Mouse (Mus musculus) limb, embryonic 10.5 days (tissue): ENCODE results near the gene Cxadr. TPM values are rescaled to one million over a fixed set of nuclear protein-coding genes. Genes with fewer than 3 reads are reported as not detected.

ENCODE experiments used
- DNase-seq: peaks from one replicate; pipeline ENCODE4 v3.0.0-alpha.2; 2017; ENCODE audit warnings: low spot score
- H3K27ac ChIP-seq: fragments of 300-500 bp; sonication (generic); 2 replicates; pipeline ENCODE4 v1.5.1; 2016; ENCODE audit warnings: mild to moderate bottlenecking
- H3K27me3 ChIP-seq: fragments of 300-500 bp; sonication (generic); 2 replicates; pipeline ENCODE4 v1.6.1; 2016; ENCODE audit warnings: low read depth, mild to moderate bottlenecking; ENCODE audit not compliant: poor library complexity, severe bottlenecking
- H3K36me3 ChIP-seq: fragments of 300-500 bp; sonication (generic); 2 replicates; pipeline ENCODE4 v1.6.1; 2016; ENCODE audit warnings: mild to moderate bottlenecking, moderate library complexity
- H3K4me1 ChIP-seq: fragments of 300-500 bp; sonication (generic); 2 replicates; pipeline ENCODE4 v1.6.1; 2016
- H3K4me3 ChIP-seq: fragments of 300-500 bp; sonication (generic); 2 replicates; pipeline ENCODE4 v1.5.1; 2016; ENCODE audit warnings: mild to moderate bottlenecking, moderate library complexity
- H3K9me3 ChIP-seq: fragments of 300-500 bp; sonication (generic); replicated peaks from 2 replicates; pipeline ENCODE4 v1.6.1; 2016; ENCODE audit warnings: mild to moderate bottlenecking
- WGBS: fragments of 180-500 bp; shearing (Covaris S2); methylation state at CpG from one replicate; pipeline ENCODE4 v1.1.7; 2016; 5-methylcytosine and 5-hydroxymethylcytosine counted together
- polyA plus RNA-seq: library from polyadenylated mRNA; unstranded; fragments of >200 nt; fragmentation: Nextera tagmentation; extraction: Ambion mirVana; gene quantifications from 2 replicates; pipeline ENCODE4 v1.2.1, GENCODE M21; 2016

Cxadr gene
- polyA plus RNA-seq, result 19.6 and 29.4 TPM in 2 replicates

DNA sequence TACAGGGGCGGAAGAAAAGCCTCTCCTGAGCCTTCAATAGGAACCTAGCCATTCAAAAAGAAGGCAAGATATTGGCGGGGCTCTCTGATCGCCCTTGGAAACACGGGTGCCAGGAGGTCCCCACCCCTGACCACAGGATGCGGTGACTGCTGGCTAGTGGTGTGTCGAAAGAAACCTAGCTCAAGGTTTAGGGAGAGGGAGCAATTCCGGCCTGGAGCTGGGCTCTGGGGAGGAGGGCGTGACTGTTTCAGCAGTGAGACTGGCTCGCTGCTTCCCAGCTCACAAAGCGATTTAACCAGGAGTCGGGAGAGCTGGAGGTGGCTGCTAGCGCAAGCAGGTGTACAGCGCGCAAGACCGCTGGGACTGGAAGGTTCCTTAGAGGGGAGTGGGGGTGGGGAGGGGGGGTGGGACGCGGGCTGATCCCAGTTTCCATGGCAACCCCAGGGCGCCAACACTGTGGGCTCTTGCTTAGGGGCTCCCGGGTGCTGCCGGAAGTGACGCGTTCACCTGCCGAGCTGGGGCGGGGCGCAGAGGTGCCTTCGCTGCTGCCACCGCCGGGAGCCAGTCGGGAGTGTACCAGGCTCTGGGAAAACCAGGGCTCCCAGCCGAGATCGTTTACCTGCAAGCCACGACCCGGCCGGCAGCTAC, at the start of gene Cxadr:
TSS of gene Cxadr (plus strand) at position 307 of the 648 bp plus-strand sequence.
- DNase-seq, result peak; percentile 92
- H3K36me3 ChIP-seq, result peaks cover 14% of the 10 kb centered on the region
- H3K27me3 ChIP-seq, result peaks cover 15% of the 10 kb centered on the region
- peak within 1 kb of the TSS; percentile 93 for H3K27ac ChIP-seq
- no peaks in the 10 kb centered on the region for H3K9me3 ChIP-seq
- H3K4me1 ChIP-seq, result peaks cover 14% of the 10 kb centered on the region; the same call in 1 of the 2 replicates
- peak within 1 kb of the TSS; percentile 96 for H3K4me3 ChIP-seq
- WGBS, result under 1% methylated on average over 34 of the region's 34 CpGs

DNA sequence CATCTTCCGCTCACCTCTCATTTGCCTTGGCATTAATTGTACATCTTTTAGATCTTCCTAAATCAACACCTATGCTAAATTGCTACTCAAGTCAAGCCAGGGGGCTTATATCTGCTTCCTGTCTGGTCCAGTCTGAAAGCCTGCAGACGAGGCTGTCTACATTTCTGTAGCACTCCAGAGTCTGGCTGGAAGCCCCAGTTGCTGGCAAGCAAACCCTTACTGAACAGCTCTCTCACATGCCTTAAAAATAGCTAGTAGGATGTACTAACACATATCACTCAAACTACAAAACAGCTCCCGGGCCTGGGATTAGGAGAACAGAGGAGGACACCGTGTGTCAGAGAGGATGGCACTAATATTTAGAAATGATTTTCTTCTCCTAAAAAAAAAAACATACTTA, 42.3 kb upstream of the Cxadr start:
- Histone ChIP-seq H3K36me3 (no peaks in the 10 kb centered on the region), H3K4me3 (no peak overlapping the region), H3K9me3 (no peaks in the 10 kb centered on the region), H3K27me3 (no peaks in the 10 kb centered on the region), H3K4me1 (peaks cover 6% of the 10 kb centered on the region), H3K27ac (no peak overlapping the region)
- DNase-seq, result no peak
- 82% methylated on average over 4 of the region's 4 CpGs for WGBS

- WGBS, result 79% methylated on average over 10 of the region's 10 CpGs
- H3K4me3 ChIP-seq, result no peak overlapping the region
- no peaks in the 10 kb centered on the region for H3K9me3 ChIP-seq
- no peak for DNase-seq
- H3K27ac ChIP-seq, result no peak overlapping the region
- H3K36me3 ChIP-seq, result no peaks in the 10 kb centered on the region
- H3K27me3 ChIP-seq, result no peaks in the 10 kb centered on the region
- peaks cover 13% of the 10 kb centered on the region for H3K4me1 ChIP-seq
Observed at GRCm38 (mm10) chr16:78260070-78260879, 41.0 kb upstream of the Cxadr start.

DNA sequence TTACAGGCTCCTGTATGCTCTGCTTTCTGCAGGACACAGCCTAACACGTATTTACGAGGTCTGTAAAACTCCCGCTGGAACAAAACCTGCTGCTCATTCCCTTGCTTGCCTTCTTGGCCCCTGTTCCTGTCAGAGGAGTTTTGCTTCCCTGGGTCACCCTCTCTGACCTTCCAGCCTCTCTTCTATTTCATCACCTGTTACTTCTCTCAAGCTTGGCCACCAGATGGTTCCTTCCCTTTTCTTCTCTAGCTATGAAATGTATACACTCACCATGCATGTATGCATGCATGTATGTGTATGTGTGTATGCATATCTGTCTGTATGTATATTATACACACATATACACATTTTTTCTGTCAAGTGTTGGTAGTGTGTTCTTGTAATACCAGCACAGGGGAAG, 39.8 kb upstream of the Cxadr start:
- no peak overlapping the region for H3K4me3 ChIP-seq
- H3K4me1 ChIP-seq, result peaks cover 19% of the 10 kb centered on the region
- H3K36me3 ChIP-seq, result no peaks in the 10 kb centered on the region
- WGBS, result 33% methylated on average over 3 of the region's 3 CpGs
- H3K27me3 ChIP-seq, result no peaks in the 10 kb centered on the region
- DNase-seq, result no peak
- no peak overlapping the region for H3K27ac ChIP-seq
- no peaks in the 10 kb centered on the region for H3K9me3 ChIP-seq

DNA sequence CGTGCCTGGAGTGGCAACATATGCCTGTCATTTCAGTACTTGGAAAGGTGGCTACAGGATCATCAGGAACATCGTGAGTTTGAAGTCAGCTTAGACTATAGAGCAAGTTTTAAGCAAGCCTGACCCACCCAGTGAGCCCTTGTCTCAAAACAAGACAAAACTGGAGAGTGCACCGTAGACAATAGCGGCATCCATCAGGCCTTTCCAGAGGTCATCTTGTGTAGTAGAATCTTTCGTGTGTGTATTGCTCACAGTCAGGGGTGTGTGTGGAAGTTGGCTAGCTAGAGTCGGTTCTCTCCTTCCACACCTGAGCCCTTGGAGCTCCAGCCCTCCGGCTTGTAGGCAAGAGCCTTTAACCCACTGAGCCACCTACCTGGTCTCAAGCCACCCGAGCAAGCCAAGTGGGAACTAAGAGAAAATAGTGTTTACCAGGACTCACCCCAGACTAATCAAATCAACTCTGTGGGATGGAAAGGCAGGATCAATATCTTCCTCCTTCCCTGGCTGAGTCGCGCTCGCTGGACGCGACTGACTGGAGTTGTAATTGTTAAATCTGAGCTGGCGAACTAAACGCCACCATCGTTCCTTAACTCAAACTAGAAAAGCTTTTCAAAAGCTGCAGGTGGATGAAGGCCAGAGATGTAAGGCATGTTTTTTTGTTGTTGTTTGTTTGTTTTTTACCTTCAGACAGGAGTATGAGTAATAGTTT, 36.7 kb upstream of the Cxadr start:
- H3K4me3 ChIP-seq, result peak overlapping the region; percentile 52

DNA sequence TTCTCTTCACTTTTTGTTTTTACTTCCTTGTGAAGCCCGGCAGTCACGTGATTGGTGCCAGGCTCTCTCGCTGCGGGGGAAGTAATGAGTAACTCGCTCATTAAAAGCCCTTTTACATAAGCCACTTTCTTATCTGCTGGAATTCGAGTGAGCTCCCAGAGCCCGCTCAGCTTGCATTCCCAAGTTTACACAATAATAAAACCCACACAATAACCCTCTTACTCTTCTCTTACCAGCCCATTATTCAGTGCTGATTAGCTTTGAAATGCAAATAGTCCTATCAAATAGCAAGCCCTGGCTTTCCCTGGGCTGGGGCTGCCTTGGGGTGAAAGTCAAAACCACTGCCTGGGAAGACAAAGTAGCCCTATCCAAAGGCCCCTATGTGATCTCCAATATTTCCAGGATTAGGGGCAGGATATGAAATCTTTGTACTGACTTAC, 36.1 kb upstream of the Cxadr start:
- Histone ChIP-seq H3K36me3 (no peaks in the 10 kb centered on the region), H3K4me3 (peak overlapping the region; percentile 52), H3K4me1 (peaks cover 19% of the 10 kb centered on the region), H3K9me3 (no peaks in the 10 kb centered on the region), H3K27me3 (no peaks in the 10 kb centered on the region), H3K27ac (peak overlapping the region; percentile 82; the same call in 1 of the 2 replicates)
- DNase-seq, result peak; percentile 60
- WGBS, result 0% methylated on average over 7 of the region's 7 CpGs

More for the DNA sequence above, 36.7 kb upstream of the Cxadr start:
- no peaks in the 10 kb centered on the region for H3K27me3 ChIP-seq
- peak overlapping the region; percentile 82 for H3K27ac ChIP-seq
- no peaks in the 10 kb centered on the region for H3K9me3 ChIP-seq
- H3K36me3 ChIP-seq, result no peaks in the 10 kb centered on the region
- WGBS, result 22% methylated on average over 16 of the region's 16 CpGs
- H3K4me1 ChIP-seq, result peaks cover 19% of the 10 kb centered on the region
- DNase-seq, result peak; percentile 49

DNA sequence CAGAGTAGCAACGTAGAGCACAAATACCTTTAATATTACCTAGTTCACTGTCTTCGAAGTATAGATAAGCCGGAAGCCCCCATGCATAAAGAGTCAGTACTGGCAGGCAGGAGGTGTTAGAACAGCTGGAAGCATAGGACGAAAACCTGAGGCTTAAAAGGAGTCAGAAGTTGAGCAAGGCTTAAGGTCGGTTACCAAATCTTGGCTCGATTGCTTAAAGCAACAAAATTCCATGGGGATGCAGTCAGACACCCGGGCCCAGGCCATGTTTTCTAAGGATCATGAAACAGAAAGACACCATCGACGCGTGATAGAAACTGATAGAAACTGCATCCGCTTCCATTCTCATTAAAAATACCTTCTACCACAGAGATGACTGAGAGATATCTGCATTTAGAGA, 35.5 kb upstream of the Cxadr start:
- H3K9me3 ChIP-seq, result no peaks in the 10 kb centered on the region
- H3K4me3 ChIP-seq, result no peak overlapping the region
- H3K27ac ChIP-seq, result no peak overlapping the region
- no peaks in the 10 kb centered on the region for H3K27me3 ChIP-seq
- WGBS, result 43% methylated on average over 11 of the region's 11 CpGs
- H3K4me1 ChIP-seq, result peaks cover 19% of the 10 kb centered on the region
- no peaks in the 10 kb centered on the region for H3K36me3 ChIP-seq
- DNase-seq, result no peak

DNA sequence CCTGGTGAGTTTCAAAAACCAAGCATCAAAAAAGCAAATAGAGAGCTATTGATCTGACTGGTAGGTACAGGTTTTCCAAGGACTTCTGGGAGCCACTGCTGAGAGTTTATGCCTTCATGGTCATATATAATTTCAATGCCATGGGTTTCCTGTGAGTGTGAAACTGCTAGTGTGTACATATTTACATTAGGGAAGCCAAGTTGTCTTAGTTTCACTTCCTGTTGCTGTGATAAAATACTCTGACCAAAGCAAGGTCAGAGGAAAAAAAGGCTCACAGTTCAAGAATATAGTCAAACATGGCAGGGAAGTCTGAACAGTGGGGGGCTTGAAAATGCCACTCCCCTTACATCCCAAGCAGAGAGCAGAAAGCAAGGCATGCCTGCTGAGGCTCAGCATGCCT, 33.8 kb upstream of the Cxadr start:
- H3K4me1 ChIP-seq, result peaks cover 13% of the 10 kb centered on the region
- no peak overlapping the region for H3K27ac ChIP-seq
- H3K4me3 ChIP-seq, result no peak overlapping the region
- no peaks in the 10 kb centered on the region for H3K27me3 ChIP-seq
- no peaks in the 10 kb centered on the region for H3K9me3 ChIP-seq
- H3K36me3 ChIP-seq, result no peaks in the 10 kb centered on the region
- no peak for DNase-seq

- no peaks in the 10 kb centered on the region for H3K36me3 ChIP-seq
- WGBS, result 87% methylated on average over 3 of the region's 3 CpGs
- no peaks in the 10 kb centered on the region for H3K27me3 ChIP-seq
- H3K4me1 ChIP-seq, result peaks cover 13% of the 10 kb centered on the region
- no peak overlapping the region for H3K4me3 ChIP-seq
- H3K27ac ChIP-seq, result no peak overlapping the region
- DNase-seq, result no peak
- no peaks in the 10 kb centered on the region for H3K9me3 ChIP-seq
Observed at GRCm38 (mm10) chr16:78268167-78268566, 33.1 kb upstream of the Cxadr start.

GRCm38 (mm10) chr16:78274825-78275455, 26.3 kb upstream of the Cxadr start:
- Histone ChIP-seq H3K27ac (no peak overlapping the region), H3K4me1 (no peaks in the 10 kb centered on the region), H3K4me3 (no peak overlapping the region), H3K9me3 (no peaks in the 10 kb centered on the region), H3K36me3 (no peaks in the 10 kb centered on the region), H3K27me3 (no peaks in the 10 kb centered on the region)
- no peak for DNase-seq
- WGBS, result 81% methylated on average over 9 of the region's 9 CpGs

GRCm38 (mm10) chr16:78277567-78277966, 23.7 kb upstream of the Cxadr start:
- 48% methylated on average over 4 of the region's 4 CpGs for WGBS
- Histone ChIP-seq H3K4me3 (no peak overlapping the region), H3K27ac (no peak overlapping the region), H3K36me3 (no peaks in the 10 kb centered on the region), H3K27me3 (no peaks in the 10 kb centered on the region), H3K4me1 (peaks cover 6% of the 10 kb centered on the region; the same call in 1 of the 2 replicates), H3K9me3 (no peaks in the 10 kb centered on the region)
- no peak for DNase-seq

GRCm38 (mm10) chr16:78280093-78280881, 21.0 kb upstream of the Cxadr start:
- no peaks in the 10 kb centered on the region for H3K36me3 ChIP-seq
- H3K27me3 ChIP-seq, result no peaks in the 10 kb centered on the region
- peaks cover 6% of the 10 kb centered on the region; the same call in 1 of the 2 replicates for H3K4me1 ChIP-seq
- no peak overlapping the region for H3K27ac ChIP-seq
- no peaks in the 10 kb centered on the region for H3K9me3 ChIP-seq
- 81% methylated on average over 5 of the region's 5 CpGs for WGBS
- H3K4me3 ChIP-seq, result no peak overlapping the region
- no peak for DNase-seq
